Mouse (Mus musculus): ENCODE results near the gene Ubash3a.
A peak's percentile ranks its signal among the peaks of the same experiment; 100 is the strongest.

Ubash3a gene

GRCm38 (mm10) chr17:31216068-31216955 is 8.6 kb downstream of the Ubash3a start:
- peak; percentile 39 to 55 for DNase-seq

- no peak for DNase-seq
Observed at GRCm38 (mm10) chr17:31222810-31223310, 15.2 kb downstream of the Ubash3a start.

GRCm38 (mm10) chr17:31223835-31224234 is 16.2 kb downstream of the Ubash3a start:
- peak in 1 of 2 experiments; percentile 15 for DNase-seq

- DNase-seq = no peak
Observed at GRCm38 (mm10) chr17:31224591-31224990, 16.9 kb downstream of the Ubash3a start.

- DNase-seq = no peak
Observed at GRCm38 (mm10) chr17:31226368-31226767, 18.7 kb downstream of the Ubash3a start.

GRCm38 (mm10) chr17:31226931-31227330 is 19.3 kb downstream of the Ubash3a start:
- no peak for DNase-seq

GRCm38 (mm10) chr17:31231780-31232179 is 24.1 kb downstream of the Ubash3a start:
- DNase-seq = no peak

- no peak for DNase-seq
Observed at GRCm38 (mm10) chr17:31232251-31233010, 24.8 kb downstream of the Ubash3a start.

- no peak for DNase-seq
Observed at GRCm38 (mm10) chr17:31235915-31236314, 28.2 kb downstream of the Ubash3a start.

GRCm38 (mm10) chr17:31238234-31239020 is 30.8 kb downstream of the Ubash3a start:
- DNase-seq = no peak

- DNase-seq = no peak
Observed at GRCm38 (mm10) chr17:31241156-31241555, 33.5 kb downstream of the Ubash3a start.

- DNase-seq = peak; percentile 51 to 57
Observed at GRCm38 (mm10) chr17:31242764-31243163, 35.1 kb downstream of the Ubash3a start.

- no peak for DNase-seq
Observed at GRCm38 (mm10) chr17:31245321-31245720, 37.6 kb downstream of the Ubash3a start.

- DNase-seq = no peak
Observed at GRCm38 (mm10) chr17:31247144-31247543, 39.5 kb downstream of the Ubash3a start.

GRCm38 (mm10) chr17:31253951-31254350 is 46.3 kb downstream of the Ubash3a start:
- no peak for DNase-seq

GRCm38 (mm10) chr17:31254463-31254931 is 46.8 kb downstream of the Ubash3a start:
- peak; percentile 83 to 89 for DNase-seq

- DNase-seq = no peak
Observed at GRCm38 (mm10) chr17:31257149-31257548, 49.5 kb downstream of the Ubash3a start.

- DNase-seq = no peak
Observed at GRCm38 (mm10) chr17:31257898-31258297, 50.2 kb downstream of the Ubash3a start.

GRCm38 (mm10) chr17:31258310-31258865 is 50.7 kb downstream of the Ubash3a start:
- DNase-seq = no peak

- no peak for DNase-seq
Observed at GRCm38 (mm10) chr17:31259145-31259544, 51.5 kb downstream of the Ubash3a start.

GRCm38 (mm10) chr17:31259825-31260224 is 52.2 kb downstream of the Ubash3a start:
- no peak for DNase-seq

- DNase-seq = peak; percentile 69 to 77
Observed at GRCm38 (mm10) chr17:31260430-31260829, 52.8 kb downstream of the Ubash3a start.

All from kidney, postnatal 4 days (tissue).